Mouse (Mus musculus) megakaryocyte, embryonic 14.5 days (primary cell): ENCODE results near the gene Cyp26c1. TPM values are rescaled to one million over a fixed set of nuclear protein-coding genes. Genes with fewer than 3 reads are reported as not detected.
A peak's percentile ranks its signal among the peaks of the same experiment; 100 is the strongest.

Source experiments
- H3K27me3 ChIP-seq: replicated peaks from 2 replicates; pipeline ENCODE3; 2012; ENCODE audit warnings: inconsistent platforms
- H3K36me3 ChIP-seq: replicated peaks from 2 replicates; pipeline ENCODE3; 2012; ENCODE audit warnings: low read length, inconsistent platforms, mixed read lengths
- H3K4me1 ChIP-seq: 2 replicates; pipeline ENCODE4 v1.6.1; 2012; ENCODE audit warnings: inconsistent platforms
- H3K4me3 ChIP-seq: replicated peaks from 2 replicates; pipeline ENCODE3; 2012; ENCODE audit warnings: moderate library complexity, mild to moderate bottlenecking, inconsistent platforms
- H3K9me3 ChIP-seq: 2 replicates; pipeline ENCODE4 v1.6.1; 2012; ENCODE audit warnings: inconsistent platforms
- FLI1 ChIP-seq: IDR thresholded peaks from 2 replicates; pipeline ENCODE4 v1.6.1; 2012; ENCODE audit warnings: low read length, inconsistent platforms, mixed read lengths
- GATA1 ChIP-seq: IDR thresholded peaks from 3 replicates; pipeline ENCODE4 v1.6.1; 2012; ENCODE audit warnings: mixed read lengths, low read length, inconsistent platforms, borderline replicate concordance
- polyA plus RNA-seq: library from polyadenylated mRNA; stranded (reverse); fragments of >175 nt; gene quantifications from 2 replicates; pipeline ENCODE4 v1.2.3, GENCODE M21; 2012; ENCODE audit warnings: low replicate concordance; ENCODE audit not compliant: insufficient read depth

The Cyp26c1 gene
- polyA plus RNA-seq, 1 experiment: not detected

- H3K36me3 ChIP-seq: peaks cover 48% of the 10 kb centered on the region
- H3K4me1 ChIP-seq: peaks cover 47% of the 10 kb centered on the region
- peaks cover 5% of the 10 kb centered on the region; the same call in 1 of the 2 replicates for H3K9me3 ChIP-seq
- H3K27me3 ChIP-seq: peaks cover 92% of the 10 kb centered on the region
- H3K4me3 ChIP-seq: peak within 1 kb of the TSS; percentile 81
- TF ChIP-seq FLI1: no peak
- no peak for TF ChIP-seq GATA1
These were observed 12.4 kb downstream of the Cyp26c1 start, which contains the start of gene Cyp26a1 for GRCm38 (mm10) chr19:37697651-37698272. Gene Cyp26a1, plus strand, starts transcription at chr19:37697798.

- Histone ChIP-seq H3K27me3 (peaks cover 89% of the 10 kb centered on the region), H3K4me3 (peak overlapping the region; percentile 81)
These were observed 13.1 kb downstream of the Cyp26c1 start for GRCm38 (mm10) chr19:37698273-37699160.

GRCm38 (mm10) chr19:37699711-37700110, 14.3 kb downstream of the Cyp26c1 start:
- H3K4me3 ChIP-seq: no peak overlapping the region
- peaks cover 80% of the 10 kb centered on the region for H3K27me3 ChIP-seq
- no peaks in the 10 kb centered on the region for H3K9me3 ChIP-seq
- H3K4me1 ChIP-seq: peaks cover 36% of the 10 kb centered on the region
- TF ChIP-seq FLI1 (no peak), GATA1 (no peak)
- peaks cover 29% of the 10 kb centered on the region for H3K36me3 ChIP-seq

More at GRCm38 (mm10) chr19:37698273-37699160, 13.1 kb downstream of the Cyp26c1 start:
- TF ChIP-seq GATA1 (no peak), FLI1 (no peak)
- Histone ChIP-seq H3K4me1 (peaks cover 42% of the 10 kb centered on the region), H3K36me3 (peaks cover 40% of the 10 kb centered on the region), H3K9me3 (peaks cover 5% of the 10 kb centered on the region; the same call in 1 of the 2 replicates)

GRCm38 (mm10) chr19:37702377-37703076, 17.1 kb downstream of the Cyp26c1 start:
- H3K4me3 ChIP-seq: no peak overlapping the region
- peaks cover 76% of the 10 kb centered on the region for H3K27me3 ChIP-seq
- peaks cover 22% of the 10 kb centered on the region for H3K36me3 ChIP-seq
- H3K4me1 ChIP-seq: peaks cover 16% of the 10 kb centered on the region
- no peaks in the 10 kb centered on the region for H3K9me3 ChIP-seq
- TF ChIP-seq FLI1 (no peak), GATA1 (no peak)

- Histone ChIP-seq H3K4me3 (no peak overlapping the region), H3K9me3 (no peaks in the 10 kb centered on the region), H3K36me3 (peaks cover 17% of the 10 kb centered on the region), H3K27me3 (peaks cover 70% of the 10 kb centered on the region), H3K4me1 (peaks cover 1% of the 10 kb centered on the region; the same call in 1 of the 2 replicates)
- TF ChIP-seq FLI1 (no peak), GATA1 (no peak)
These were observed 18.6 kb downstream of the Cyp26c1 start for GRCm38 (mm10) chr19:37703902-37704509.

- Histone ChIP-seq H3K27me3 (peaks cover 53% of the 10 kb centered on the region), H3K36me3 (peaks cover under 1% of the 10 kb centered on the region), H3K9me3 (peaks cover 14% of the 10 kb centered on the region), H3K4me3 (no peak overlapping the region), H3K4me1 (no peaks in the 10 kb centered on the region; the same call in 1 of the 2 replicates)
- TF ChIP-seq GATA1 (no peak), FLI1 (no peak)
These were observed 20.3 kb downstream of the Cyp26c1 start for GRCm38 (mm10) chr19:37705722-37706121.

- H3K4me1 ChIP-seq: peaks cover 17% of the 10 kb centered on the region
- peaks cover 16% of the 10 kb centered on the region for H3K27me3 ChIP-seq
- H3K9me3 ChIP-seq: peaks cover 8% of the 10 kb centered on the region
- H3K36me3 ChIP-seq: no peaks in the 10 kb centered on the region
- H3K4me3 ChIP-seq: no peak overlapping the region
- TF ChIP-seq FLI1 (no peak), GATA1 (no peak)
These were observed 29.3 kb downstream of the Cyp26c1 start for GRCm38 (mm10) chr19:37714681-37715080.

- TF ChIP-seq FLI1: no peak
- no peak for TF ChIP-seq GATA1
- H3K4me1 ChIP-seq: peaks cover 17% of the 10 kb centered on the region
- H3K36me3 ChIP-seq: no peaks in the 10 kb centered on the region
- peaks cover 16% of the 10 kb centered on the region for H3K27me3 ChIP-seq
- H3K9me3 ChIP-seq: no peaks in the 10 kb centered on the region
- H3K4me3 ChIP-seq: no peak overlapping the region
These were observed 30.6 kb downstream of the Cyp26c1 start for GRCm38 (mm10) chr19:37715980-37716379.

- no peak for TF ChIP-seq FLI1
- TF ChIP-seq GATA1: no peak
- H3K4me3 ChIP-seq: no peak overlapping the region
- peaks cover 17% of the 10 kb centered on the region for H3K4me1 ChIP-seq
- peaks cover 17% of the 10 kb centered on the region for H3K27me3 ChIP-seq
- H3K36me3 ChIP-seq: no peaks in the 10 kb centered on the region
- no peaks in the 10 kb centered on the region for H3K9me3 ChIP-seq
These were observed 31.3 kb downstream of the Cyp26c1 start for GRCm38 (mm10) chr19:37716524-37717175.
